Mouse (Mus musculus) heart, adult 2 months (tissue): ENCODE measurements around the gene Acpp.

Source experiments
- CTCF ChIP-seq: fragments of 200-600 bp; IDR thresholded peaks from 2 replicates; pipeline ENCODE4 v1.8.1; 2022; ENCODE audit warnings: antibody characterized with exemption, mild to moderate bottlenecking, moderate library complexity
- EP300 ChIP-seq: fragments of 200-500 bp; IDR thresholded peaks from 2 replicates; pipeline ENCODE4 v1.6.1; 2011; ENCODE audit warnings: low read depth, low read length, control low read depth; ENCODE audit not compliant: insufficient read depth
- POLR2A ChIP-seq: fragments of 200-500 bp; IDR thresholded peaks from 2 replicates; pipeline ENCODE4 v1.6.1; 2011; ENCODE audit warnings: mild to moderate bottlenecking, low read depth, low read length, control low read depth; ENCODE audit not compliant: insufficient read depth

DNA sequence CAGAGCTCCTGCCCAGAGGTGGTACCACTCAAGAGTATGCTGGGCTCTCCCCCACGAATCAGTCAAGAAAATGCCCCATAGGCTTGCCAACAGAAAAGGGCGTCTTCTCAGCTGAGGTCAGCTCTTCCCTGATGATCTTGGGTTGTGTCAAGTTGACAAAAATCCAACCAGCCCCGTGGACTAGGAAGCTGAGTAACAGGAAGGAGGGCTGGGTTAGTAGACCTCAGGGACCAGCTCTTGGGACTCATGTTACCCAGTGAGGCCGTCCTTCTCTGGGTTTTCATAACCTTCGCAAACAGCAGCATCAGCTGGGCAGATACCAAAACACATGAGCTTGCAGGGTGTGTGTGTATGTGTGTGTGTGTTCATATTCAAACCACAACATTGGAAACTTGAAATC is 55.8 kb downstream of the Acpp start:
- TF ChIP-seq CTCF (no peak), EP300 (no peak), POLR2A (no peak)
